Mouse (Mus musculus) urinary bladder, postnatal 25 days (tissue): Measurements from ENCODE around the gene Lmo2.
A peak's percentile ranks its signal among the peaks of the same experiment; 100 is the strongest.

Source experiments
- DNase-seq: peaks from one replicate; pipeline ENCODE4 v3.0.0; 2022; ENCODE audit warnings: low spot score

The Lmo2 gene

DNA sequence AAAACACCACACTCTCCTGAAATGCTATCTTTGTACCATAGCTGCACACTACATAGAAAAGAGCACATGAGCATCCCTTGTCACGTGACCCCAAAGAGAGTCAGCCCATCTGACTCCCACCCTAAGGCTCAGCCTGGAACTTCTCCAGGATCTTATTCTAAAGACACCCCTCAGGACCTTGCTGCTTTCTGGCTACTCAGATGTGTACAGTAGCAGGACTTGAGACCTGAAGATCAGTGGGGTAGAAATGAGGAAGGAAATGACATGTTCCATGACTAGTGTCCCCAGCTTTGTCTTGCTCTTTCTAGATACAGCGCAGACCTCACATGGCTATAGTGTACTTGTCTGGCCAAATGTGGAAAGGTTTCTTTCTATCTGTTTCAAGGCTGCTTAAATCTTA lies 12.9 kb upstream of the Lmo2 start:
- DNase-seq: no peak

DNA sequence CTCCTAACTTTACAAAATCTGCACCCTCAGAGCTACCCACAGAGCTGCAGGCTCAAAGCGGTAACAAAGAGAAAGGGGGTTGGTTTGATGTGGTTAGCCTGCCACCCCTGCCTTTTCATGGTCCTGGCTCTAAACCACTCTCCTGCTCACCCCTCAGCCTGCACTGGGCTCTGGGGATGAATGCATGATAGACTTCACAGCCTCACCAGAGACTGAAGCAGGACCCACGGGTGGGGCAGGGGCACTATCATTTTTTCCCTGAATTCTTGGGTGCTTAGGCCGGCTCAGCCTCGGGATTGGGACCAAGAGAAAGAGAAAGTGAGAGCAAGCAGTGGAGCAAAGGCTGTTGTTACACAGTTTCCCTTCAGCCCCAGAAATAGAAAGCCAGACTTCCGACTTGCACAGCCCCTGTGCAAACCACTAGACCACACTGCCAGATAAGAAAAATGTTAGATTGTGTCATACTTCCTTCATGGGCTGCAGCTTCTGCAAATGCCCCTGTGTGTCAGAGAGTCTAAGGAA lies 12.2 kb upstream of the Lmo2 start:
- DNase-seq: no peak

DNA sequence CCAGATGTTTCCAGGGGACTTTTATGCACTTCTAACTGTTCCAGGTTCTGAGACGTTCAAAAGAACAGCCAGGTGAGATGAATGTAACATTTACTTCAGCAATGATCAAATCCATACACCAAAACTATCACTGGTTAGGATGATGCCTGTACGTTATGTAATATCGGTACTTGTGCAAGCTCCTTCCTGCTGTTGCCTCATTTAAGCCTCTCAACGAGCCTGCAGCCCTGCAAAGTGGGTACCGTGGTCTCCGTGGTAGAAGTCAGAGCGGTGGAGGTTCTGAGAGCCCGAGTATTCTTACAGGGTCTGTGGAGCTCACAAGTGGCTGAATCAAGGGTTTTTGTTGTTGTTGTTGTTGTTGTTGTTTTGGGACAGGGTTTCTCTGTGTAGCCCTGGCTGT lies 10.9 kb upstream of the Lmo2 start:
- DNase-seq: no peak

DNA sequence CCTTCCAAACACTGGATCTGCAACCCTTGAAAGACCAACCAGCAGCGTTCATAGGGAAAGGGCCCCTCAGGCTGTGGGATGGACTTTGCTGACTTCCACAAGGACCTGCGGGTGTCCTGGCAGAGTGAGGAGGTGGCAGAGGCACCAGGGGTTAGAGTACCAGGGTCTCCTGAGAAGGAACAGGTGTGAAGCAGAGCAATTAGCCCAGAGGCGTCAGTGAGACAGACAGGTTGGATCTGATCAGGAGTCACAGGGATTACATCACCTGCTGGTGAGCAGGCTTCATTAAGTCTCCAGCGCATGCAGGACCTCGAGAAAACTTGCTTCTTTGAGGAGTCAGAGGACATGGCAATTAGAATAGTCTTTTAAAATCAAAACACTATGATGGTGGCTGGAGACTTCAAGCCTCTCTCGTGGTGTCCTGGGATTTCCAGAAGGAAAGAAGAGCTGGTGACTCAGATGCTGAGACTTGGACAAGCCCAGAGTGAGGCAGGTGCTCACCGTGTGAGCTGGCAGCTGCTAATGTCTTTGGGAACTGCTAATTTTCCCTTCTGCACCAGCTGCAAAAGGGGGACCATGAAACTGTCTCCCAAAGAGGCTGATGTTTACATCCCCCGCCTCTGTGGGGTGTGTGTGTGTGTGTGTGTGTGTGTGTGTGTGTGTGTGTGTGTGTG lies 9.7 kb upstream of the Lmo2 start:
- no peak for DNase-seq

DNA sequence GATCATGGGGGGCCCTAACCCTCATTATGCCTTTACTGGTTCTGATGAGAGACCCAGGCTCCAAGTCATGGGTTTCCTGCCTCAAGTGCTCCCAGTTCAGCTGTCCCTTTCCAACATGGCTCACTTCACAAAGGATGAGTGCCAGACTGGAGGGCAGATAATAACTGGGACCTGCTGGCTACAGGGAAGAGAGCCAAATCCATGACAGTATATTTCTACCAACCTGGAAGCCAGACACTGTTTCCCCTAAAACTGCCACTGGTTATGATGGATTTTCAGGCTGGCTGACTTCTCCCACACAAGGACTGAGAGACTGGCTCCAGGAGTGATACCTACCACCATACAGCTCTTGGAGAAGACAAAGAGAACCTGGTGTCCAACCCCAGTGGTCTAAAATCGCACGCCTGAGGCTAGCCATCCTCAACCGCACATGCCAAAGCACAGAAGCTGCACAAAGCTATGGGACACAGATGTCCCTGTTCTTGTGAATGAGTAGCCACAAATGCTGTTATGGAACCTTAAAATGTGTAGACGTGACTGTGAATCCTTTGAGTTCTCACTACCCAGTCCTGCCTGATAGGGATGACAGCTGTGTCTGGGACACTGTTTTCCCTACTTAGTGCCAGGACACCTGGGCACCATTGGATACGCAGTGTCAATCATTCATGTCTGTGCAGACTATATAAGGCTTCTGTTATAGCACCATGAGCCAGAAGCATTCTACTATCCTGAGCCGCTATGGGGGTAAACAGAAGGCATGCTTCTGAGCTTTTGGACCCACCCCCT lies 4.5 kb upstream of the Lmo2 start:
- no peak for DNase-seq

DNA sequence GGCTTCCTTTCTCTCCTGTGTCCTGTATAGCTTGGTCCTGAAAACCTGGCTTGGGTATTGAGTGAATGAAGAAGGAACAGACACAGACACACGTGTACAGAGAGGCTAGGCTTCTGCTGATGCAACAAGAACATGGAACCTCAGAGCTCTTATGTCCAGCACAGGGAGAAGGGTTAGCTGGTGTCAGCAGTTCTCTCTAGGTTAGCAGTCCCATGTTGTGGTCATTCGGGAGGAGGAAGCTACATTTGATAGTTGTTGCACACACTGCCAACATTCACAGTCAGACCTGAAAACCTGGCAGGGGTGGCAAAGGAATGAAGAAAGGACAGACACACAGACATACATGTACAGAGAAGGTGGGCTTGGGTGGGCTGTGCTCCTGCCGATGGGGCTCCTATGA lies 2.1 kb upstream of the Lmo2 start:
- no peak for DNase-seq

DNA sequence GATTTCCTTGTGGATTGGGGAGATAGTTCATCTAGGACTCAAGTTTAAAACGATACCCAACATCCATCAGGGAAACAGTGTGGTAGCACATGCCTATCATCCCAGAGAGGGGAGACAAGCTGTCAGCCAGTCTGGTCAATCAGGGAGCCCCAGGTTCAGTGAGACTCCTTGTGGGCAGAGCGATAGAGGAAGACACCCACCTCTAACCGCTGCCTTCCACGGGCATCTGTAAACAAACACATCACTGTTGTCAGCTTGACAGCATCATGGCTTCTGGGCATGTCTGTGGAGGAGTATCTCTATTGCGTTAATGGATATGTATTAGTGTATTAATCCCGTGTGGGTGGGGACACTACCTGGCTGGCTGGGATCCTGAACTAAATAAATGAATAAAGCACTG lies 919 bp upstream of the Lmo2 start:
- no peak for DNase-seq

DNA sequence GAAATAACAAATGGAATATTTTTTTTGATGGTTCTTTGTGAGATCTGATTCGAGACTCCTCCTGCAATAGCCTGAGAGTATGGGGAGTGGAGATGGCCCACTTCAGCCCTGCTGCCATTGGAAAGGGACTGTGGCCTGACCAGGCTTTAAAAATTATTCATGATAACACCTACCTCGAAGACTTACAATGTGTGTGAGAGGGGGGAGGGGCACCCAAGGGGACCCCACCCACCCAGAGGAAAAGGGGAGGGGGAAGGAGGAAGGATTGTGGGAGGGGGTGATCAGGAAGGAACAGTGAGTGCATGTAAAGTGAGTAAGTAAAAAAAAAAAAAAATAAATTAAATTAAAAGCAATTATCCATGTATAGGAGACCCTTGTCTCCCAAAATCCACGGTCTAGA lies 848 bp downstream of the Lmo2 start:
- DNase-seq: no peak

DNA sequence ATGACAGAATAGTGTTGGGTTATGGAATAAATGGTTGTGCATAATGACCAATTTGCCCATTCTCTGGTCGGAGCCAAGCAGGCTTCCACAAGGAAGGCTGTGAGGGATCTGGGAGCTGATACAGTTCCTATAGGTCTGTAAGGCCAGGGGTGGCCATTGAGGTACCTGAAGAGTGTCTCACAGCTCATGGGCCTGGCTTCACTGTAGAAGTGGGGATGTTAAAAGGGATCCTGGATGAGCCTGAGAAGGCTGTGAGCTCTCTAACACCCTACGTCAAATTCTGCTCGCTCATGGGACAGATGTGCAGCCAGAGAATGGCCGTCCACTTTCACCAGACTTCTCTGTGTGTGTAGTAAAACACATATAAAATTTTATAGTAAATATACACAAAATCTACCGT lies 1.3 kb downstream of the Lmo2 start:
- DNase-seq: no peak

DNA sequence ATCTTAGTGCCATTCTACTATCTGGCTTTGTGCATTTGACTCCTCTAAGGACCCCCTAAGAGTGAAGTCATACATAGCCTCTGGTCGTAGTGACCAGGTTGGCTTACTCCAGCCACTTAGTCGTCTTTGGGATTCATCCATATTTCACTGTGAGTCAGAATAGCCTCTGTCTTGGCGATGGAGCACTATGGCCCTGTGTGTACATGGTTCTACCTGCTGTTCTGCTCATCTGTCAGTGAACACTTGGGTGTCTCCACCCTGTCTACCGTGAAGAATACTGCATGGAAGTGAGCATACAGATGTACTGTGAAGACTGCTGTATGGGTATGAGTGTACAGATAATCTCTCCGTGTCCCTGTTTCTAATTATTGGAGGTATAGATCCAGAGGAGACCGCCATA lies 1.8 kb downstream of the Lmo2 start:
- no peak for DNase-seq

DNA sequence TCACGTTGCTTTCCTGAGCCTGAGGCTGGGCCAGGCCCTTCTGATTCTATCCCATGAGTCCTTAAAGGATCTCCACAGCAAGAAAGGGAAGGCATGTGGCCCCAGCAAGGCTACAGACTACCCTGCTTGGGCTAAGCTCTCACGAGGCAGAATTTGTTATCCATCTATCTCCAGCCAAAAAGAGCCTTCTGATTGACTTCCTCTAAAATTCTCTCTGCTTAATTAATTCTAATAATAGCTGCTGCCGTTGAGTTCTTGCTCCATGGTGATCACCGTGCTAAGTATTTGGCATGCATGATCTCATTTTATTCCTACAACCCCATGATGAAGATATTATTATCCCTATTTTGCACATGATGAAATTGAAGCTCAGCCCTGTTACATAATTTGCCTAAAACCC lies 4.6 kb downstream of the Lmo2 start:
- DNase-seq: no peak

DNA sequence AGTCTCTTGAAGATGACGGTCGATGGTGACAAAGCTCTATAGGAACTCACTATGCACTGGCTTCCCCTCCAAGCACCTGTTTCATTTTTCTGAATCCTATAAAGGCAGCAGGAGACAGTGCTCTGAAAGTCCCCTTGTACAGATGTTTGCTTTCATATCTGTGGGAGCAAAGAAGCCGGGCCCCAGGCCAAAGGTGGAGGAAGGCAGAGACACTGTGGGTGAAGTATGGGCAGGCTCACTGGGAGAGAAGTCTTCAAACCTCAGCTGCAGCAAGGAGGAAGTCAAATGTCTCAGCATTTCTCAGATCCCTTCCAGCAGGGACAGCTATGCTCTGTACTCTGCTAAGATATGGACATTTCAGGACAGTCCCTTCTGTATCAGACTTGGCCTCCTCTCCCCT lies 7.6 kb downstream of the Lmo2 start:
- DNase-seq: no peak

DNA sequence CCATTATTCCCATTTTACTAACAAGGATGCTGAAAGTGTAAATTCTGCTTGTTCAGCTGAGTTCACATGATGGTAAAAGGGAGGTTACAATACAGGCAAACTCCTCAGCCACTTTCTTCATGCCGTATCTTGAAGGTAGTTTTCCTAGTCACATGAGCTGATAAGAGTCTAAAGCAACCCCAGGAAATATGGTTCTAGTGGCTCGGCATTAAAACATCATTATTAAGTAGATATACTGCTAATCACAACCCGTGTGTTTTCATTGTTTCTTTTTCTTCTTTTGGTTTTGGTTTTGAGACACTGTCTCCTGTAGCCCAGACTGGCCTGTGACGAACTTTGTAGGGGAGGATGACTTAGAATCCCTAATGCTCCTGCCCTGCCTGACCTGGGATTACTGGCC lies 10.4 kb downstream of the Lmo2 start:
- DNase-seq: no peak

DNA sequence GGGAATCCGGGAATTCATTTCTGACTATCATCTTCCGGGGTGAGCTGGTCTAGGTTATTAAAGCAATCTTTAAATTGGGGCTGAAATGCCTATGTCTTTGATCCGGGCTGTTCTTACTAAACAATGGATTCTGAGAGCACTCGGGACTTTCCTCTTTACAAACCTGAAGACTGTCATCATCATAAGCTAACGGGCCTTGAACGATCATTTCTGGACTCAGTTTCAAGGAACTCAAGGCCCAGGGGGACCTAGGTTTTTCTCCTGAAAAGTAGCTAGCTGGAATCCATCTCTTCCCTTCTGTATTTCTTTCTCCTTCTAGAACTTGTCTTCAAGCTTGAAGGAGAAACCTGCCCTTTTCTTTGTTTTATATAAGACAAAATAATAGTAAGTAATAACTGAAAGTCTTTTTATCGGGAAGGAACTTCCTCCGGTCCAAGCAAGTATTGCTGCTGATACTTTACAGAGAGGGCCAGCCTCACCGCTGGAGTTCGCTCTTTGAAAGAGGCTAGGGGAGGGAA lies 11.2 kb downstream of the Lmo2 start:
- no peak for DNase-seq

DNA sequence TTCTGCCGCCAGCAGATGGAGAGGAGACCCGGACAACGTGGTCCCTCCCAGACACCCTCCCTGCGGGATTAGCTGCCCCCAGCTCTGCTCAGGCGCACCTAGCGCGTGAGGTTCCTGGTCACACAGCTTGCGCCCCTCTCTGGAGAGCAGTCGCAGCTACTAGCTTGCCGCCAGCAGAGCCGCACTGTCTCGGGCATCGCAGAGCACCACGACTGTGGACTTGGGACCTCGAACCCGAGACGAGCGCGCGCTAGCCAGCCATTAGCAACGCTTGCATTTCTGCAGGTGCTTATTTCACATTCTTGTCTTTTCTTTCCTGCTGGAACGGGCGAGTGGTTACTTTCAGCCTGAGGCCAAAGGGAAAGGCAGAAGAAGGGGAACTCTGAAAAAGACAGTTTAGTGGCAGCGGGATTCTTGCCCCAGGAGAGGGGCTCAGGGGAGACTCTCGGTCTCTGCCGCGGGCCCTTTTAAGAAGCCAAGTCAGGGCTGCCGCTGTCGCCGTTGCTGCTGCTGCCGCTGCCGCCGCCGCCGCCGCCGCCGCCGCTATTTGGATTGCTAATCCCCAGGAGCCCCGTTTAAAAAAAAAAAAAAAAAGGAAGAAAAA lies 11.8 kb downstream of the Lmo2 start:
- peak; percentile 25 for DNase-seq

DNA sequence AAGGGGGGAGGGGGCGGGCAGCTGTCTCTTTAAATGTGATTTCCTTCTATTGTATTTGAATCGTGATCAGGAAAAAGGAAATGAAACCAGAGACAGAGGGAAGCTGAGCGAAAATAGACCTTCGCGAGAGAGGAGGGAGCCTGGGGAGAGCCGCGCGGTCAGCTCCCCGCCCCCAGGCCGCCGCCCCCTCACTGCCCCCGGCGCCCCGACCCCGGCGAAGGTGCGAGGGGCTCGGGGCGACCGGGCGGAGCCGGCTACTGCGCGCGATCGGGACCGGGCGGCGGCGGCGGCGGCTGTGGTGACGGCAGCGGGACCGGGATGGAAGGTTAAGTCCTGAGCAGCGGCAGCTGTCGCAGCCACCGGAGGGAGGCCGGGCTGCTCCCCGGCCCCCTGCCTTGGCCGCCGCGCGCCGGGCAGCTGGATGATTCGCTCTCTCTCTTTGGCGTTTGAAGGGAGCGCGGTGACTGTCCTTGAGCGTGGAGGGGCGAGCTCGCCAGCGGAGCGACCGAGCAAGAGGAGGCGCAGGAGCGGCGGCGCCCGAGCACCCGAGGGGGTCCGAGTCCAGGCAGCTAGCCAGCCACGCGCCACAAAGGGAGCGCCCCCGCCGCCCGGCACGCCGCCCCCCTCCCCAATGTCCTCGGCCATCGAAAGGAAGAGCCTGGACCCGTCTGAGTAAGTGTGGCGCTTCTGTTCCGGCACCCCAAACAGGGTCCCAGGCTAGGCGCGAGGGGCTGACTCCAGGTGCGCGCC lies 12.4 kb downstream of the Lmo2 start:
- peak; percentile 29 for DNase-seq

DNA sequence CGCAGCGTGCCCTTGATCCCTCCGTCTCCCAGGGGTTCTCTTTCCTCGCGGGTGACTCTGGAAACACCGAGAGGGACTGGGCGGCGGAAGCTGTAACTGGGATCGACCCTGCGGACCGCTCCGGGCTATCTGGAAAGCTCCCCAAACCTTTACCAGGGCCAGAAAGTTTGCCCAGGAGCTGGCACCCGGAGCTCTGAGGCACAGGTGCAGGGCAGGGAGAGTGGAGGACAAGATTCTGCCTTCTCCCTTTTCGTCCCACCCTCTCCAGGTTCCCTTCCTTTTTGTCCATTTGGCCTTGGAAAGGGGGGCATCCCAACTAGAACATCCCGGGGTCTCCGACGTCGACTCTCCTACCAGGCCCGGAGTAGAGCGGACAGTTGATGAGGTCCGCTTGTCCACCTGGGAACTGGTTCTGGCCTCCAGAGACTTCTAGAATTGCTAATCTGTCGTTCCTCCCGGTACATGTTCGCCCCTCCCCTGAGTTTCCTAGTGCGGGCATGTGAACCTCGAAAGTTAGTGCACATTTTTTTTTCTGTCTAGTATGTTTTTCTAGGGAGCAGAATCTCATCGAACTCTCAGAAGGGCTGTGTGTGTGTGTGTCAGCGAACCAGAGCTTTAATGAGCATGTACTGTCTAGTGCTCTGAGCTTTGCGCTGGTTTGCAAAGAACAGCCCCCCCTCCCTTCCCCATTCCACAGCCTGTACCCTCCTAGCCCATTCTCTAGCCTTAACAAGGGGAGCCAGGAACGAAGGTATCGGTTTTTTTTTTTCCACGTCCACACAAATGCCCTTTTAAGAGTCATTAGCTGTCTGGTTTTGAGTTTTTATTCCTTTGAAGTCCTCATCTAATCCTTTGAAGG lies 13.2 kb downstream of the Lmo2 start:
- DNase-seq: no peak

DNA sequence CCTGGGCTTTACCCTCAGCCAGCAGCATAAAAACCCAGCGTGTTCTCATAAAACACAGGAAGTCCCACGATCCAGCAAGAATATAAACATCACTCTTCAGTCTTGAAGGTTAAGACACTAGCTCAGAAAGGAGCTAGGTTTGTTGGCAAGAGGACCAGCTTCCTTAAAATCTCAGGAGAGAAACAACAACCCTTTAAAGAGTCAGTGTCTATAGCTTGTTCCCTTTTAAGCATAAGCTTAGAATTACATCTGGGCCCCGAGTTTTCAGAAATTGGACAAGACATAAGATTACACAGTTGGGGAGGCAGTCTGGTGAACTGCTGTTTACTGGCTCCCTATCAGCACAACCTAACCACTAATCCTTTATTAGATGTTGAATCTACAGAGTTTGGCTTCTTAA lies 14.1 kb downstream of the Lmo2 start:
- no peak for DNase-seq

DNA sequence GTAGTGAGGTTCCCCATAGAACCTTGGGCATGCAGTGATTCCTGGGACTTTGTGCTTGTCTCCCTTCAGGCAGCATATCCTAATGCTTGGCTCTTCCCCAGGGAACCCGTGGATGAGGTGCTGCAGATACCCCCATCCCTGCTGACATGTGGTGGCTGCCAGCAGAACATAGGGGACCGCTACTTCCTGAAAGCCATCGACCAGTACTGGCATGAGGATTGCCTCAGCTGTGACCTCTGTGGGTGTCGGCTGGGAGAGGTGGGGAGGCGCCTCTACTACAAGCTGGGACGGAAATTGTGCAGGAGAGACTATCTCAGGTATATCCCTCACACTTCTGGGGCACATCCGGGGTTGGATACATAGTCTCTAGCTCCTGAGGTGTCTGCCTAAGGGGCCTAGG lies 18.1 kb downstream of the Lmo2 start:
- DNase-seq: no peak

DNA sequence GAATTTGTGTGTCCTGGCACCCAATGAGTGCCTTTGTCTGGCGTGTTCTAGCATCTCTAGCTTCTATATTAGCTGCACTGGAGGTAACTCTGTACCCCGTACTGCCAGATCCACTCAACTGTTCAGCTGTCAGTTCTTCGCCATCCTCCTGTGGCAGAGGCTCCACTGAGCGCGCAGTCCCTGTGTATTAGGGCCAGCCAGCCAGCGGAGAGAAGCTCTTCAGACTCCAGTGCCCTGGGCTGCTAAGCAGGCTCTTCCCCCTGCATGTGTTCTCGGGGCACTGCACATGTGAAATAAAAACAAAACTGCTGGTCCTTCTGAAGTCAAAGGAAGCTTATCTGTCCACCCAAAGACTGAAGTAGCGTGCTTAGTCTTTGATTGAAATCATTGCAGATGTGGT lies 19.4 kb downstream of the Lmo2 start:
- DNase-seq: no peak

DNA sequence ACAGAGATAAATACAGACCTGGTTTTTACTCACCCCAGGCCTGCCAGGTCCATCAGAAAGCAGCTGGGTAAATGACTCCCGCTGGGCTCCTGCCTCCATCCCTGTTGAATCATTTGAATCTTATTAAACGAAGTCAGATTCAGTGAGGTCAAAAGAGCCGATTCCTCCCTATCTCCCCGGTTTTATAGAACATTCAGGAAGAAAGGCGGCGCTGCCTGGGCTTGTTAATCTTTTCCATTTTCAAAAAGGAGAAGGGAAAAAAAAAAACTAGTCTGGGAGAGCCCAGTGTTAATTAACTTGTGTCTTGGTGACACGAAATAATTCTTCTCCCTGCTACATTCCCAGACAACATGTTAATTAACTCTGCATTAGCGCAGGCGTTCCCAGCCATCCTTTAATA lies 19.9 kb downstream of the Lmo2 start:
- DNase-seq: no peak
